Mouse (Mus musculus) liver, postnatal 0 days (tissue): Measurements from ENCODE around the gene Gm13288.
"Not testable (repeated sequence)": the region's sequence is repeated elsewhere in the genome, so short reads cannot be mapped to it uniquely, and the experiment has no call there.

Source experiments
- CTCF ChIP-seq: sonication (generic); IDR thresholded peaks from 2 replicates; pipeline ENCODE4 v1.5.1; 2016; ENCODE audit warnings: antibody characterized with exemption, low read depth
- EP300 ChIP-seq: IDR thresholded peaks from 2 replicates; pipeline ENCODE4 v1.6.1; 2016; ENCODE audit warnings: antibody characterized with exemption, low read depth, mild to moderate bottlenecking

- TF ChIP-seq EP300, CTCF: not testable (repeated sequence)
Measured at GRCm38 (mm10) chr4:88835225-88835624, 29.9 kb downstream of the Gm13288 start, which contains the start of gene Ifna5.
